Mouse (Mus musculus) stomach, postnatal 0 days (tissue): Measurements from ENCODE around the gene Hist2h3b. TPM values are rescaled to one million over a fixed set of nuclear protein-coding genes. Genes with fewer than 3 reads are reported as not detected.

Experiments
- ATAC-seq: fragments of 200-750 bp; cut with Nextera tagmentation; 2 replicates; pipeline ENCODE4 v1.8.0; 2017; ENCODE audit not compliant: low FRiP score, low TSS enrichment
- DNase-seq: peaks from one replicate; pipeline ENCODE4 v3.0.0-alpha.2; 2016; ENCODE audit warnings: low spot score
- H3K27ac ChIP-seq: fragments of 300-500 bp; sonication (generic); replicated peaks from 2 replicates; pipeline ENCODE4 v1.5.1; 2014; ENCODE audit warnings: mild to moderate bottlenecking, control low read depth
- H3K27me3 ChIP-seq: fragments of 300-500 bp; sonication (generic); 2 replicates; pipeline ENCODE4 v1.6.1; 2014; ENCODE audit warnings: low read length; ENCODE audit not compliant: control insufficient read depth, insufficient read depth
- H3K36me3 ChIP-seq: fragments of 300-500 bp; sonication (generic); 2 replicates; pipeline ENCODE4 v1.6.1; 2014; ENCODE audit warnings: low read length, mixed read lengths; ENCODE audit not compliant: control insufficient read depth, insufficient read depth
- H3K4me1 ChIP-seq: fragments of 300-500 bp; sonication (generic); replicated peaks from 2 replicates; pipeline ENCODE4 v1.6.1; 2014; ENCODE audit warnings: antibody characterized with exemption; ENCODE audit not compliant: control insufficient read depth, insufficient read depth
- H3K4me2 ChIP-seq: fragments of 300-500 bp; sonication (generic); replicated peaks from 2 replicates; pipeline ENCODE4 v1.6.1; 2014; ENCODE audit warnings: low read depth, mild to moderate bottlenecking, control low read depth, moderate library complexity
- H3K4me3 ChIP-seq: fragments of 300-500 bp; sonication (generic); 2 replicates; pipeline ENCODE4 v1.5.1; 2014; ENCODE audit warnings: low read depth, low read length, control low read depth
- H3K9ac ChIP-seq: fragments of 300-500 bp; sonication (generic); 2 replicates; pipeline ENCODE4 v1.6.1; 2014; ENCODE audit warnings: mild to moderate bottlenecking, low read length, control low read depth, mixed read lengths
- H3K9me3 ChIP-seq: fragments of 300-500 bp; sonication (generic); 2 replicates; pipeline ENCODE4 v1.6.1; 2016; ENCODE audit warnings: low read length; ENCODE audit not compliant: control insufficient read depth
- CTCF ChIP-seq: IDR thresholded peaks from 2 replicates; pipeline ENCODE4 v1.5.1; 2016; ENCODE audit warnings: antibody characterized with exemption, low read depth, mild to moderate bottlenecking, moderate library complexity
- EP300 ChIP-seq: optimal IDR thresholded peaks from 2 replicates; pipeline ENCODE3; 2016; ENCODE audit warnings: antibody characterized with exemption
- WGBS: fragments of 180-500 bp; shearing (Covaris S2); extraction: QIAGEN DNeasy Blood & Tissue Kit; methylation state at CpG from one replicate; pipeline ENCODE4 v1.1.7; 2014; 5-methylcytosine and 5-hydroxymethylcytosine counted together
- polyA plus RNA-seq: library from polyadenylated mRNA; unstranded; fragments of >200 nt; fragmentation: Nextera tagmentation; extraction: Ambion mirVana; gene quantifications from 2 replicates; pipeline ENCODE4 v1.2.1, GENCODE M21; 2015

Gene Hist2h3b
- polyA plus RNA-seq, 1 experiment from 2014 or later, result 34.4 TPM

- TF ChIP-seq EP300 (no peak), CTCF (no peak)
- H3K36me3 ChIP-seq, result no peaks in the 10 kb centered on the region
- 64% methylated on average over 6 of the region's 6 CpGs for WGBS
Observed at GRCm38 (mm10) chr3:96292641-96293040, 24.2 kb downstream of the Hist2h3b start.

GRCm38 (mm10) chr3:96293368-96293767 lies 24.9 kb downstream of the Hist2h3b start:
- H3K9me3 ChIP-seq, result no peaks in the 10 kb centered on the region
- H3K36me3 ChIP-seq, result no peaks in the 10 kb centered on the region
- H3K27ac ChIP-seq, result no peak overlapping the region
- ATAC-seq, result no peak
- 48% methylated on average over 5 of the region's 5 CpGs for WGBS
- H3K4me1 ChIP-seq, result no peaks in the 10 kb centered on the region
- H3K4me3 ChIP-seq, result no peak overlapping the region
- no peak for DNase-seq
- no peak for TF ChIP-seq CTCF
- TF ChIP-seq EP300, result no peak
- no peak overlapping the region for H3K4me2 ChIP-seq
- H3K9ac ChIP-seq, result no peak overlapping the region
- no peaks in the 10 kb centered on the region for H3K27me3 ChIP-seq

More at GRCm38 (mm10) chr3:96292641-96293040, 24.2 kb downstream of the Hist2h3b start:
- Histone ChIP-seq H3K4me3 (no peak overlapping the region), H3K9me3 (no peaks in the 10 kb centered on the region), H3K27me3 (no peaks in the 10 kb centered on the region), H3K4me1 (no peaks in the 10 kb centered on the region), H3K9ac (no peak overlapping the region), H3K27ac (no peak overlapping the region), H3K4me2 (no peak overlapping the region)
- DNase-seq, result no peak
- ATAC-seq, result no peak

GRCm38 (mm10) chr3:96293787-96294186 lies 25.3 kb downstream of the Hist2h3b start, which contains the start of gene Fcgr1:
TSS of gene Fcgr1 (minus strand) at chr3:96293969.
- Histone ChIP-seq H3K4me2 (no peak within 1 kb of the TSS), H3K4me1 (no peaks in the 10 kb centered on the region), H3K9me3 (no peaks in the 10 kb centered on the region), H3K27ac (no peak within 1 kb of the TSS), H3K36me3 (no peaks in the 10 kb centered on the region), H3K4me3 (no peak within 1 kb of the TSS), H3K9ac (no peak within 1 kb of the TSS), H3K27me3 (no peaks in the 10 kb centered on the region)
- TF ChIP-seq EP300 (no peak), CTCF (no peak)
- DNase-seq (no peak), ATAC-seq (no peak)
- WGBS, result 75% methylated on average over 4 of the region's 4 CpGs

- 91% methylated on average over 4 of the region's 4 CpGs for WGBS
- ATAC-seq, result no peak
Observed at GRCm38 (mm10) chr3:96298360-96298759, 29.9 kb downstream of the Hist2h3b start.

GRCm38 (mm10) chr3:96299562-96299961 lies 31.1 kb downstream of the Hist2h3b start:
- 97% methylated on average over 2 of the region's 2 CpGs for WGBS
- no peaks in the 10 kb centered on the region for H3K4me1 ChIP-seq
- DNase-seq, result no peak
- ATAC-seq, result no peak
- no peaks in the 10 kb centered on the region for H3K27me3 ChIP-seq
- H3K4me3 ChIP-seq, result no peak overlapping the region
- H3K4me2 ChIP-seq, result no peak overlapping the region
- H3K36me3 ChIP-seq, result no peaks in the 10 kb centered on the region
- H3K9me3 ChIP-seq, result no peaks in the 10 kb centered on the region
- no peak for TF ChIP-seq EP300
- TF ChIP-seq CTCF, result no peak
- H3K9ac ChIP-seq, result no peak overlapping the region
- H3K27ac ChIP-seq, result no peak overlapping the region

More at GRCm38 (mm10) chr3:96298360-96298759, 29.9 kb downstream of the Hist2h3b start:
- no peak overlapping the region for H3K4me2 ChIP-seq
- H3K4me3 ChIP-seq, result no peak overlapping the region
- no peaks in the 10 kb centered on the region for H3K9me3 ChIP-seq
- H3K4me1 ChIP-seq, result no peaks in the 10 kb centered on the region
- H3K27ac ChIP-seq, result no peak overlapping the region
- no peaks in the 10 kb centered on the region for H3K27me3 ChIP-seq
- DNase-seq, result no peak
- TF ChIP-seq EP300 (no peak), CTCF (no peak)
- no peak overlapping the region for H3K9ac ChIP-seq
- no peaks in the 10 kb centered on the region for H3K36me3 ChIP-seq

GRCm38 (mm10) chr3:96300706-96301529 lies 32.5 kb downstream of the Hist2h3b start:
- no peaks in the 10 kb centered on the region for H3K27me3 ChIP-seq
- peak overlapping the region; percentile 23 for H3K4me3 ChIP-seq
- no peaks in the 10 kb centered on the region for H3K36me3 ChIP-seq
- H3K9me3 ChIP-seq, result no peaks in the 10 kb centered on the region
- TF ChIP-seq EP300 (no peak), CTCF (no peak)
- ATAC-seq (peak; percentile 32; the same call in 1 of the 2 replicates), DNase-seq (no peak)
- H3K4me2 ChIP-seq, result peak overlapping the region; percentile 39
- H3K9ac ChIP-seq, result no peak overlapping the region
- 66% methylated on average over 26 of the region's 26 CpGs for WGBS
- H3K4me1 ChIP-seq, result no peaks in the 10 kb centered on the region
- H3K27ac ChIP-seq, result no peak overlapping the region
